Mouse (Mus musculus): ENCODE measurements around the gene Apln.

The Apln gene

DNA sequence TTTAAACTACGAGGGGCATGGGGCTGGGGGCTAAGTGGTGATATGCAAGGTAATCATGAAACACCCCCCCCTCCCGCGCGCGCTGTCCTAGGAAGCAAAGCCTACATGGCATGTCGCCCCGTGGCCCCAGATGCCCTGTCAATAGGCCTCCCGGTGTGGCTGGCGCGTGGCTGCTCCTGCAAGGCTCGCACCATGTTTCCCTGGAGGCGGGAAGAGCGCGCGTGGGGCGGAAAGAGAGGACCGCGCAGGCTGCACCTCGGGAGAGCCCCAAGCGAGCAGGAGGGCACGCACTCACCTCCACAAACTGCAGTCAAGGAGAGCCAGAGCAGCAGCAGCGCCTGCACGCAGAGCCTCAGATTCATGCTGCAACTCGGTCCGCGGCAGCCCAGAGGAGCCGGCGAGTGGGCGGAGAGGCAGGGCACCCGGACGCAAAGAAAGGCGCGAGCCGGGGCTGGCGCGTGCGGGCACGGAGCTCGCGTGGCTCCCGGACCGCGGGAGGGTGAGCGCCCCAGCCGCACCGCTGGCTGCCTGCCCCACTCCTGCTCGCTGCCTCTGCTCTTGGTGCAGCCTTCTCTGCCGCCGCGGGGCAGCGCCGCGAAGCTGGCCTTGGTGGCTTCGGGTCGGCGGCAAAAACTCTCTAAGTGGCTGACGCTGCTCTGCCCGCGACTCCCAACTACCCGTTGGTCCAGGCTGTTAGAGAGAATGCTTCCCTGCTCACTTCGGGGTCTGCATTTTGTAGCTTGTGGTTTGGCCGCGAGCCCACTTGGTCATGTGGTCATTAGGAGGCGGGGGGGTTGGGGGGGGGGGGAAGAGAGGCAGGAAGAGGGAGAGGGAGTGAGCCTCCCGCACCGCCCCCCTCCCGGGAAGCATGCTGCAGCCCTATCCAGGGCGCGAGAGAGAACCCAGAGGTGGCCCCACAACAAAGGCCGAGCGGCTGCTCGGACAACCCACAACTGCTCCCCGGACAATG, at the start of gene Apln:
TSS of gene Apln (minus strand) at position 710 of the 970 bp plus-strand sequence.
- DNase-seq, result peak; percentile 3

GRCm38 (mm10) chrX:48082364-48082763, 47.7 kb upstream of the Apln start:
- DNase-seq, result no peak

DNA sequence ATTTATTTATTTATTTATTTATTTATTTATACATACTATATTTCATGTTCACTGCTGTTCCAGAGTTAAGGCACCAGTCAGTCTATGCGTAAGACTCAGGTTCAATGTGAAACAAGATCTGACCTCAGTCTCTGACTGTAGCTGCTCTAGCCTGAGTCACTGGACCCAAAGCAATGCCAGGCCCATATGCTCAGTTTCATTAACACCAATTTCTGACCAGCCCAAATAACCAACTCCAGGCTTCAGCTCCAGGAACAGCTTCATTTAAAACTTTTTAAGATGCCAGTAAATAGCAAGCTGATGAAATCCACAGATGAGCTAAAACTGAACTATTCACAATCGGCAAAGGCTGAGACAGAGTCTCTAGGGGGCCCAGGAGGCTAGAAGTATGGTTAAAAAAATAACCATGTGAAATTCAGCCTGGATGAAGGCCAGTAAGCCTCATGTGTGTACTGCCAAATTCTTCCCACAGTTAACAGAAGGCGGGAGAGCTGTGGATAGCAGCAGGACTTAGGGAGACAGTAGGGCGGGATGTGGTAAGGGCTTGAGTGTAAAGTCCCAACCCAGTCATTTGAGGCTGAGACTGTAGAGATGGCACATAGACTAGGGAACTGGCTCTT, 42.3 kb upstream of the Apln start:
- no peak for DNase-seq

DNA sequence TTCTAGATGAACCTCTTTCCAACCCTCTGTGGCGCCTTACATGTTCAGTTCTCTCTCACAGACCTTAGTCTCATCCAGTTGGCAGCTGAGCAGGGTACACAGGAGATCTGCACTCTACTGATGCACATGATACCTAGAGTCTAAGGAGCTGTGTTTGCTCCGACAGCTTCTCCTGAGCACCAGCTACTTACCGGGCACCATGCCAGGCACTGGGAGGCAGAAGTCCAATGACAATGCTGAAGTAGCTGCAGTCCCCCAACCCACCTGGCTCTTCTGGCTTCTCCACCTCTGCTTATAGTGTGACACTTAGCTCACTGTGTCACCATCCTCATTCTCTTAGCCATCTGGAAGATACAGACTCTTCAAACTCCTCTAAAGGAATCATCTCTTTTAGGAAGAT, 40.0 kb upstream of the Apln start:
- DNase-seq, result no peak

DNA sequence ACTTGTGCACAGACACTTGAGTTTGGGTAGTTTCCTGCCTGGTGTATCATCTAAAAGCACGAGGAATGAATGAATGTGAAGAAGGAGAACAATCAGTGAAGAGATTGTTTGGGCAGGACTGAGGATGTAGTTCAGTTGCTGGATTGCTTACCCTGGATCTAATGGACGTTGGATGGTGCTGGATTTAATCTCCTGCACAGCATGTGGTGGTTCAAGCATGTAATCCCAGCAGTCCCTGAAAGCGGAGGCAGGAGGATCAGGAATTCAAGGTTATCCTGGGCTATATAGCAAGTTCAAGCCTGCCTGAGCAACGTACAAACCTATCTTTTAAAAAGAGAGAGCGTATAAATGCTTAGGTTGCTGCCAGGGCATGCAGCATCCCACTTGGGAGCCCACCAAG, 37.7 kb upstream of the Apln start:
- no peak for DNase-seq

GRCm38 (mm10) chrX:48071961-48072360, 37.3 kb upstream of the Apln start:
- no peak for DNase-seq

- DNase-seq, result no peak
Observed at GRCm38 (mm10) chrX:48066891-48067290, 32.2 kb upstream of the Apln start.

DNA sequence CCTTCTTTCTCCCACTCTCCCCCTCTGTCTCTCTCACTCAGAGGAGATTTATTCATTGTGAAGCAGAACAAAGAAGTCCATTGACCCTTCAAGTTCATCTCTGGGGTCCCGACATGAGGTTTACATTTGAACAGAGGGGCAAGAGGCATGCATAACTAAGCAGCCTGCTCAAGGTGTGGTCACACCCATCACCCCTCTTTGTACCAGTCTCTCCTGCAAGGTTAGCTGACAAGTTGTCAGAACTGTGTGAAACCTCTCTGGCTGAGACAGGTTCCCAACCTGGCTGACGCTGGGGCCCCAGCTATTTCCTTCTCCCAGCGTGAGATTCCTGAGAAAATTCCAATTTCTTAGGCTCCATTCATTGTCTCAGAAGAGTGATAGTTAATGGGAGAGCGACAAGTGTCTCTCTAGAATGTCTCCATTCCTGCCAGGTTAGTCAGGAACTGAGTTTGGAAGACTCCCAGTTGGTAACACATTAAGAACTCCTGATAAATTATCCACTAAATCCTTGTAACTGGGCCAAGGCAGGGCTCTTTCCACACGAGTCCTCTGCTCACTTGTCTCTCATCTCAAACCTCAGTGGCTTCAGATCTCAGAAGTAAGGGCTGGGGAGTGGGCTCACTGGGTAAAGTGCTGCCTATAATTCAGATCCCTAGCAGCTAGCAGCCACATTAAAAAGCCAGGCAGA, 29.7 kb upstream of the Apln start:
- no peak for DNase-seq

- DNase-seq, result no peak
Observed at GRCm38 (mm10) chrX:48062481-48062880, 27.8 kb upstream of the Apln start.

DNA sequence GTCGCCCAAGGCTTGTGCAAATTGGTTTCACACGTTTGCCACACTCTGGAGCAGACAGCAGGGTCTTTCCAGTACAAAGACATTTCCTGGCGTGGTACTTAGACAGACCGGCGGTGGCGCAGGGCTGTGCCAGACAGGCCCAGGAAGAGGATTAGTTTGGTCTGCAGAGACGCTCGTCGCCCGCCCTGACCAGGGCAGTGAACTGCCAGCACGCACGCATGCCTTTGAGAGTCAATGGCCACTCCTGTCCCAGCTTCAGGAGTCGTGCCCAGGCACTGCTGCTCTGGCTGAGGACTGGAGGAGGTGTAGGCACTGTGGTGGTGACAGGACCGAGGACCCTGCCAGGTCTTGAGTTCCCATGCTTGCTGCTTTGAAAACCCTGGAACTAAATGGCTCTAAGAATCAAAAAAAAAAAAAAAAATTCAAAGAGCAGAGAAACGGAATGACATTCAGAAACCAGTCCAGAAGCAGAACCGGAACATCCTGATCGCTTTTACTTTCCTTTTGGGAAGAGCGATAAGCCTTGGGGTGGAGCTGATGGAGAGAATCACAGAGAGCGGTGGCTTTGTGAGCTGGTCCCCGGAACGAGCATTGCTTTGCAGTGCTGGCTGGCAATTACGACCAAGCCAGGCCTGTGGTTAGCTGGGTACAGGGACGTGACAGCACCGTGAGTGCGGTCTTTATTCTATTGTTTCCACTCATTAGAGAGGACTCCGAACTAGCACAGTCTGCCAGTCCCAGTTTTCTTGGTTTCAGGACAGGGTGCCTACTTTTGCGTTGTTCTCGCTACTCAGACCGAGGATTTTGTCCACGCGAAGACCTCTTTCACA, 19.7 kb upstream of the Apln start:
- DNase-seq, result peak; percentile 35

- no peak for DNase-seq
Observed at GRCm38 (mm10) chrX:48053743-48054142, 19.1 kb upstream of the Apln start.

- no peak for DNase-seq
Observed at GRCm38 (mm10) chrX:48046315-48046714, 11.7 kb upstream of the Apln start.

DNA sequence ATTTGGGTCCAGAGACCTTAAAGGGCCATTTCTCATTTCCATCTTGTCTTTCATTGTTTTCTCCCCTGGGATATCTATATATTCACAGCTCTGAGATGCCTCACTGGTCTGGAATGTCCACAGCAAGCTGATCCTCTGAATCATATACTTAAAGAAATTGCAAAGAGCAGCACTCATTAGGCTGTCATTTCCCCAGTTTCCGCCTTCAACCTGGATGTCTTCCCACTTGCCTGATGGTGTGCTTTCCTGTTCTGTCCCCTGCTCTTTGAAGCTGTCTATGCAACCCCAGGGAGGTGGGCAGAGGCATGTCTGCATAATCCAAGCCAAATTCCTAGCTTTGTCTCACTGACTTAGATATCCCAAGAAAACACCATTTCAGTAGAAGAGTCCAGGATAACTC, 9.6 kb upstream of the Apln start:
- DNase-seq, result no peak

DNA sequence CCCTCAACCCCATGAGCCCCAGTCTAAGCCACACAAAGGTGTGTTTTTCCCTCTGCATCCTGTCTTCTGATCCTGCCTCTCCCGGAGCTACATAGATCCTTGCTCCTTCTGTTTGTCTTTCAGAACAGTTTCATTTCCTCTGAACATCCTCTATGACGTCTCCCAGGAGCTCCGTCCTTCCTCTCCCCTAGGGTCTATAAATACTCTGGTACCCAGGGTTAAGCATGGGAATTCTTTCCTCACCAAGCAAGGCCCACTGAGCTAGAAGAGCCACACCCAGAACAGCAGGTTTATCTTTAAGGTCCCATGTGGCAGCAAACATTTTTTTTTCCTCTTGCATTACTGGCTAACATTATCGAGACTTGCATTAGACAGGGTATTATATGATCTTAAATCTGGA, 8.1 kb upstream of the Apln start:
- no peak for DNase-seq

DNA sequence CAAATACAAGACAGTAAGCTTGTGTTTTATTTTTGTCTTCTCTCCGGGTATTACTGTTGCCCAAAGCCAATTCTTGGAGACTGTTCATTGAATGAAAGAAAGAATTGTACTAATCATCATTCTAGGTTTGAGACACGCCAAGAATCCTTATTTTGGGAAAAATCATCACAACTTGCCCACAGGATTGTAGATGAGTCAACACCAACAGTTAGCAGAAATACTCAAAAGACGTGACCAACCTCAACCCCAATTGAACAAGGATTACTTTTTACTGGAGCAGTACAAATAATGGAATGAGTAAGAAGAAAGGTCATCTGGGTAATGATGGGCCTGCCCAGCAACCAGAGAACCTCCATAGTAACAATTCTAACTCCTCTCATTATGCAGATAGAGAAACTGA, 5.7 kb upstream of the Apln start:
- no peak for DNase-seq

GRCm38 (mm10) chrX:48033766-48034143, 898 bp downstream of the Apln start:
- no peak for DNase-seq

DNA sequence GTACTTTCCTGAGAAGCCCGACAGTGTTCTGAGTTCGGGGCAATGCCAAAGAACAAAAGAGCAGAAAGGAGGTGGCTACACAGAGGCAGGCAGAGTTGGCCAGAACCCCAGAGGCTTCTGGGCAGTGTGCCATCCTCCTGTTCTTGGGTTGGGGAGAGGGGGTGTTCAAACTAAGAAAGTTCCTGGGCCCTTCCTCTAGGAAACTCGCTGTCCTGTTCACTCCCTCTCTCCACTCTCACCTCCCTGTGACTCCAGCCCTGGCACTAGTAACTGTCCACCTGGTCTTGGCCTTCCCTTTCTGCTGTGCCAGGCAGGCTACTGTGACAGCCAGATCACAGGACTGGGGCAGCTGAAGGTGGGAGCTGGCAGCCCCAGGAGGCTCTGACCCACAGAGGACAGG, 1.6 kb downstream of the Apln start:
- no peak for DNase-seq

DNA sequence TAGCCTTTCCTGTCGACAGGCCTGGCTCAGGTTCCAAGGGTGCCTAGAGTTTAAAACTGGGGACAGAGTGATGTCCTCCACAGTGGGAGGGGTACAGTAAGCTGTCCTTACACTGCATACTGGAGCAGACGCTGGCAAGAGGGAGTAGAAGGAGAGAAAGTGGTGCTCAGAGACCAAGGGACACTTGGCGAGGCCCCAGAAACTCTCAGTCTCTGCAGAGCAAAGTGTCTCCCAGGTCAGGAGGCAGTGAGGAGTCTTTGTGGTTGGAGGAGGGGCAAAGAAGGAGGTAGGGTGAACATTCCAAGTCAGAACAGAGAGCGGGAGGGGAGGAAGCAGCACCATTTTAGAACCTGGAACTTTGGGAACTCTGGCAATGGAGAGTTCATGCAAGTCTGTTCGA, 2.8 kb downstream of the Apln start:
- no peak for DNase-seq

GRCm38 (mm10) chrX:48030593-48030992, 4.1 kb downstream of the Apln start:
- no peak for DNase-seq

GRCm38 (mm10) chrX:48022811-48023210, 11.8 kb downstream of the Apln start:
- no peak for DNase-seq

- peak; percentile 76 for DNase-seq
Observed at GRCm38 (mm10) chrX:48019940-48020339, 14.7 kb downstream of the Apln start.

DNA sequence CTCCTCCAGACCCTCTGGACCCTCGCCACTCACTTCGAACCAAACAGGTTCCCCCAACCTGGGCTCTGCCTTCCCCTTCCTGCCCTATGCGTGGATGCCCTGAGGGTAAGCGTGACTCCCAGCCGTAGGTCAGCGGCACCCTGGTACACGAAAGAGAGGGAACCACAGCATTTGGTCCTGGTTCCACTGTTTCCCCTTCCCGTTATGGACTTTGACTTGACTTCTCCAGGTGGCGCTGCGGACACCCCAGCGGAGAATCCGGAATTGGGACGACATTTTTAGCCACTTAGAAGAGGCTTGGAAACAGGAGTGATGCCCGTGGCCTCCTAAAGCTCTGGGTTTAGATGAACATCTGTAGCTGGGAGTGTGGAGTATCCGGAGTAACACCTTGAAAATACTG, 15.3 kb downstream of the Apln start:
- no peak for DNase-seq
